Mouse (Mus musculus): ENCODE measurements around the gene Sh3bp2. TPM values are rescaled to one million over a fixed set of nuclear protein-coding genes. Genes with fewer than 3 reads are reported as not detected.
"Not testable (repeated sequence)": the region's sequence is repeated elsewhere in the genome, so short reads cannot be mapped to it uniquely, and the experiment has no call there.

The Sh3bp2 gene
- polyA plus RNA-seq, 1 experiment from 2014 or later, result 17.1 TPM

DNA sequence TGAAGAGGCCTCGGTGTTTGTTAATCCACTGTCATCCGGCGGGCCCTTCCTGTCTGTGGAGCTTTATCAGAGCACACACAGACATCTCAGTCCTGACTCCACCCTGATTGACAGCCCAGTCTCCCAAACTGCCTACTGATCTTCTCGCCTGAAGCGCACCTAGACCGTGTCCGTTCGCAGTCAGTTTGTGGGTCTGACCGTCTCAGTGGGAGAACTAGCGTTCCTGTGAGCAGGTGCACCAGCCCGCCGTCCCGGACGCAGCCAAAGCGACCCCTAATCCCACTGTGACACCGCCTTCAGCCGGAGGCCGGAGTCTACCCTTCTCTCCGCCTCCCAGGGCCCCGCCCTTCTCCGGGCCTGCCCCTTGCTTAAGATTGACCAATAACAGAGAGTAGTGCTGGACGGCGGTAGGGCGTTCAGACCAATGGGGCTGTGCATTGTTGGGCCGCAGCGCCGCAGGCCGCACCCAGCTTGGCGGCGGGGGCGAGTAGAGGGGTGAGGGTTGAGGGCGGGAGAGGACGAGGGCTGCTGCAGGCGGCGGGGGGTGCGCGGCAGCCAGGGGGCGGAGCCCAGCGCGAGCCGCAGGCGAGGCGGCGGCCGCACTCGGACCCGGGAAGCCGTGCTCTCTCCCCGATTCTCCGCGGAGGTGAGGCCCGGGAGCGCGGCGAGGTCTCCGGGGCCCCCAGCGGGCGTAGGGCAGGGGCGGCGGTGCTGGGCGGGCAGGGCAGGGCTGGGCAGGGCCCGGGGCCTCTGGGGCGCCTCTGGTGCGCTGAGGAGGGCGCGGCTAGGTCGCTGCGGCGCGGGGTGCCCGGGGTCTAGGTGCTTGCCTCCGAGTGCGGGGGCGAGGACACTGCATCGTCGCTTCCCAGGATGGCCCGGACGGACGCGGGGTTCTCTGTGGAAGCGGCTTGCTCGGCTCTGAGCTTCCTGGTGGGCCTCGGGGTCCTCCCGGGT, 47.9 kb downstream of the Sh3bp2 start, which contains the start of gene Add1:
Gene Add1 (plus strand): TSS at position 397 of the 954 bp plus-strand sequence.
- Histone ChIP-seq H3K27ac (ENCODE audit: low read depth, low read length) (peak within 1 kb of the TSS; percentile 93), H3K4me1 (ENCODE audit: control insufficient read depth, insufficient read depth, low read depth, low read length) (peaks cover 12% of the 10 kb centered on the region), H3K9me3 (ENCODE audit: control insufficient read depth, low read length) (no peaks in the 10 kb centered on the region), H3K27me3 (replicated peaks; ENCODE audit: control insufficient read depth, insufficient read depth, low read length) (no peaks in the 10 kb centered on the region), H3K36me3 (ENCODE audit: control insufficient read depth, insufficient read depth, low read length) (no peaks in the 10 kb centered on the region), H3K4me2 (ENCODE audit: low read length) (peak within 1 kb of the TSS; percentile 87), H3K9ac (ENCODE audit: low read depth, low read length) (peak within 1 kb of the TSS; percentile 100), H3K4me3 (ENCODE audit: low read length) (peak within 1 kb of the TSS; percentile 96)
- WGBS, result under 1% methylated on average over 64 of the region's 84 CpGs
- peak; percentile 100 for ATAC-seq

DNA sequence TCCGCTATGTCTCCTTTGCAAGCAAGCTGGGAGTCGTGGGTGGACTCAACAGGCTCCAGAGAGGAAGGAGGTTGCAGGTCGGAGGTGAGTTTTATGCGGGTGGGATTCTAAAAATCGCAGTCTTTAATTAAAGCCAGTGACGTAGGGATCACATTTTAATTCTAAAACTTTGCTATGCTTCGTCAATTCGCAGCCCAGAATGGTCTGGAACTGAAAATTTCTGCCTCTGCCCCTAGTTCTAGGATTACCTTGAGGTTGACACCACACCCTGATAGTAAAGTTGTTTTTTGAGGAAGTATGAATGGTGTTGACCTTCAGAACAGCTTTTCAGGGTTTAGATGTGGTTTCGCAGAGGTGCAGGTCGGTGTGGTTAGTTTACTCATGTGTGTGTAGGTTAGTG, 49.1 kb downstream of the Sh3bp2 start:
- 38% methylated on average over 10 of the region's 10 CpGs for WGBS
- H3K4me2 ChIP-seq (ENCODE audit: low read length), result peak overlapping the region; percentile 87
- H3K4me3 ChIP-seq (ENCODE audit: low read length), result peak overlapping the region; percentile 96
- H3K4me1 ChIP-seq (ENCODE audit: control insufficient read depth, insufficient read depth, low read depth, low read length), result peaks cover 12% of the 10 kb centered on the region
- no peaks in the 10 kb centered on the region for H3K36me3 ChIP-seq (ENCODE audit: control insufficient read depth, insufficient read depth, low read length)
- no peaks in the 10 kb centered on the region for H3K9me3 ChIP-seq (ENCODE audit: control insufficient read depth, low read length)
- no peak for ATAC-seq
- peak overlapping the region; percentile 100 for H3K9ac ChIP-seq (ENCODE audit: low read depth, low read length)
- peak overlapping the region; percentile 16; the same call in 1 of the 2 replicates for H3K27ac ChIP-seq (ENCODE audit: low read depth, low read length)
- no peaks in the 10 kb centered on the region for H3K27me3 ChIP-seq (replicated peaks; ENCODE audit: control insufficient read depth, insufficient read depth, low read length)

DNA sequence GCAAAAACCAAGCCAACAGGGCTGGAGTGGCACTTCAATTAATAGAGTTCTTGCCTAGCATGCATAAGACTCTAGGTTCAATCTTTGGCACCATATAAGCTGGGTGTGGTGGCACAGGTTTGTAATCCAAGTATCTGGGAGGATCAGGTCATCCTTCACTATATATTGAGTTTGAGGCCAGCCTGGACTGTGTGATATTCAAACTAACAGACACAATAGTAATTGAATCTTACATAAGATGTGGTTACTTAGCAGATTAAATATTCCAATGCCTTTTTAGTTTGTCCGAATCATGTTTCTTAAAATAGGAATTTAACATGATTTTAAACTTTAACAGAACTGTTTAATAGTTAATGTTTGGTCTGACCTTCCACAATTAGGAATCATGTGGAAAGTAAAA, 50.6 kb downstream of the Sh3bp2 start:
- Histone ChIP-seq H3K27me3 (replicated peaks; ENCODE audit: control insufficient read depth, insufficient read depth, low read length) (no peaks in the 10 kb centered on the region), H3K4me3 (ENCODE audit: low read length) (no peak overlapping the region), H3K4me1 (ENCODE audit: control insufficient read depth, insufficient read depth, low read depth, low read length) (peaks cover 12% of the 10 kb centered on the region), H3K9ac (ENCODE audit: low read depth, low read length) (no peak overlapping the region), H3K9me3 (ENCODE audit: control insufficient read depth, low read length) (no peaks in the 10 kb centered on the region), H3K36me3 (ENCODE audit: control insufficient read depth, insufficient read depth, low read length) (no peaks in the 10 kb centered on the region), H3K27ac (ENCODE audit: low read depth, low read length) (no peak overlapping the region), H3K4me2 (ENCODE audit: low read length) (no peak overlapping the region)
- ATAC-seq, result no peak
- 93% methylated on average over 1 of the region's 1 CpGs for WGBS

DNA sequence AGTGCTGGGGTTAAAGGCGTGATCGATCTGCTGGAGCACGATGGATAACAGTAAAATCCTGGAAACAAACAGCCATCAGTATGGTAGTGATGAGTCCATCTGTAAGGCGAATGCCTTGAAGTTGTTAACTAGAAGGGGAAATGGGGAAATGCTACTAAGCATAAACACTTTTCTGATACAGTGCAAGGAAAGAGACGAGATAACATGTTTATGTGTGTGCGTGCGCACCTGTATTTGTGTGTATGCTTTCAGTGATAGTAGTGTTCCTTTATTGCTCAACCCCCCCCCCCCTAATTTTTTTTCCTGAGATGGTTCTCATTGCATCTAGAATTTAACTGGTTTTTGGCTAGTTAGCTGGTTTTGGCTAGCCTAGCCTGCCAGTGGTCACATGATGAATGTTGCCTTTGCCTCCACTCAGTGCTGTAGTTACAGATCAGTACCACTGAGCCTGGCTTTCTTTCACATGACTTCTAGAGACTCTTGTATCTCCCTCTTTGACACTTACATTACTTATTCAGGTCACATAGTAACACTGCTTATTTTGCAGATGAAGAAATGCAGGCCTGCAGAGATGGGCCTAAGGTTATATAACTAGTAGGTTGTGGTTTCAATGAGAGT, 52.5 kb downstream of the Sh3bp2 start:
- no peak for ATAC-seq
- H3K27ac ChIP-seq (ENCODE audit: low read depth, low read length), result no peak overlapping the region
- no peak overlapping the region for H3K4me3 ChIP-seq (ENCODE audit: low read length)
- H3K36me3 ChIP-seq (ENCODE audit: control insufficient read depth, insufficient read depth, low read length), result no peaks in the 10 kb centered on the region
- H3K9ac ChIP-seq (ENCODE audit: low read depth, low read length), result no peak overlapping the region
- WGBS, result 97% methylated on average over 7 of the region's 7 CpGs
- H3K9me3 ChIP-seq (ENCODE audit: control insufficient read depth, low read length), result no peaks in the 10 kb centered on the region
- no peak overlapping the region for H3K4me2 ChIP-seq (ENCODE audit: low read length)
- no peaks in the 10 kb centered on the region for H3K27me3 ChIP-seq (replicated peaks; ENCODE audit: control insufficient read depth, insufficient read depth, low read length)
- peaks cover 17% of the 10 kb centered on the region for H3K4me1 ChIP-seq (ENCODE audit: control insufficient read depth, insufficient read depth, low read depth, low read length)

DNA sequence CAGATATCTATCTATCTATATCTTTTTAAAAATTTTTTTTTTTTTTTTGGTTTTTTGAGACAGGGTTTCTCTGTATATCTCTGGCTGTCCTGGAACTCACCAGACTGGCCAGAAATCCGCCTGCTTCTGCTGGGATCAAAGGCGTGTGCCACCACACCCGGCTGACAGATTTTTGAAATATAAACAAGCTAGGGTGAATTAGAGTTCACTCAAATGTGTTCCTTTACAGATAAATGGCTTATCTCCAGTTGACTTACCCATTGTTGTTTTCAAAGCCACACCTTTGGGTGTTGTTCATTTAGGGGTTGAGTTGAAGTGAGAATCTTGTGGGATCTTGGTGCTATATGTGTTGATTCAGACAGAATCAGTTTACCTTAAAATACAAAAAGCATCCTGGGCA, 53.7 kb downstream of the Sh3bp2 start:
- no peak for ATAC-seq
- H3K27ac ChIP-seq (ENCODE audit: low read depth, low read length), result no peak overlapping the region
- H3K4me3 ChIP-seq (ENCODE audit: low read length), result no peak overlapping the region
- 91% methylated on average over 3 of the region's 3 CpGs for whole genome bisulfite sequencing
- no peak overlapping the region for H3K4me2 ChIP-seq (ENCODE audit: low read length)
- no peaks in the 10 kb centered on the region for H3K9me3 ChIP-seq (ENCODE audit: control insufficient read depth, low read length)
- no peak overlapping the region for H3K9ac ChIP-seq (ENCODE audit: low read depth, low read length)
- 0 out of 2 replicates have a peak, but pooled peaks cover 3% of the 10 kb centered on the region for H3K36me3 ChIP-seq (ENCODE audit: control insufficient read depth, insufficient read depth, low read length)
- peaks cover 17% of the 10 kb centered on the region for H3K4me1 ChIP-seq (ENCODE audit: control insufficient read depth, insufficient read depth, low read depth, low read length)
- no peaks in the 10 kb centered on the region for H3K27me3 ChIP-seq (replicated peaks; ENCODE audit: control insufficient read depth, insufficient read depth, low read length)

DNA sequence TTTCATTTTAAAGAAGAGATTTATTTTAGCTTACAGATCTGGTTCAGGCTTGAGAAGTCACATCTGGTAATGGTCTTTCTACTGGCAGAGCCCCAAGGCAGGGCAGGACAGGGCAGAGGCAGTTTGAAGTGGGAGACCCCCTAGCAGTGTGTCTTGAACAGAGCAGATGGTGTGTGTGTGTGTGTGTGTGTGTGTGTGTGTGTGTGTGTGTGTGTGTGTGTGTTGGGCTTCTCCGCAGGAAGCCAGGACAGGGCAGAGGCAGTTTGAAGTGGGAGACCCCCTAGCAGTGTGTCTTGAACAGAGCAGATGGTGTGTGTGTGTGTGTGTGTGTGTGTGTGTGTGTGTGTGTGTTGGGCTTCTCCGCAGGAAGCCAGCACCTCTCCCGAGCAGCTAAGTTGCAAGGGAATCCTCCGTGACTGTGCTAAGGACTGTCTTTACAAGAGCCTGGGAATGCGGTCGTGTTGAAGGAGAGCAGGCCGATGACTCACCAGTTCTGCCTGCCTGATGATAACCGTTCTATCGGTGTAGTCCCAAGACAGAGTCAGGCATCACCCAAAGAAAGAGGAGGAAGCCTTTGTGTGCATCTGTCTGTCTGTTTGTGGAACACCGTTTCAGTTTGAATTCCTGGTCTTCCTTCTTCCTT, 56.2 kb downstream of the Sh3bp2 start:
- H3K4me3 ChIP-seq (ENCODE audit: low read length); H3K4me1 ChIP-seq (ENCODE audit: control insufficient read depth, insufficient read depth, low read depth, low read length); H3K9ac ChIP-seq (ENCODE audit: low read depth, low read length); H3K27me3 ChIP-seq (replicated peaks; ENCODE audit: control insufficient read depth, insufficient read depth, low read length); H3K36me3 ChIP-seq (ENCODE audit: control insufficient read depth, insufficient read depth, low read length); H3K4me2 ChIP-seq (ENCODE audit: low read length); H3K9me3 ChIP-seq (ENCODE audit: control insufficient read depth, low read length): not testable (repeated sequence)
- peak; percentile 73 for ATAC-seq
- 42% methylated on average over 10 of the region's 10 CpGs for WGBS
- peak overlapping the region; percentile 54 for H3K27ac ChIP-seq (ENCODE audit: low read depth, low read length)

DNA sequence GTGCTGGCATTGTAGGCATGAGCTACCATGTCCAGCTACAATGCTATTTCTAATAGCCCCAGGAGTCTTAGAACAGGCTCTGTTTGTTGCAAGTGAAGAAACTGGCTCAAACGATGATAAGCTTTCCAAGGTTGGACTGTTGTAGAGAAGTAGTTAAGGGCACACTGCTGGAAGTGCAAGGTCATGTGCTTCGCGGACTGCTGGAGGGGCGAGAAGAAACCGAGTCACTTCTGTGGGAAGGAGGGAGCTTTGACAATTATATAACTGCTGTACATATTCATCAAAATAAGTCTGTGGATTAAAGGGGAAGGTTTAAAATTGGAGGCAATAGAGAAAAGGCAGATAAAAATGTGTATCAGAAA, 56.7 kb downstream of the Sh3bp2 start:
- H3K36me3 ChIP-seq (ENCODE audit: control insufficient read depth, insufficient read depth, low read length), result 0 out of 2 replicates have a peak, but pooled peaks cover 3% of the 10 kb centered on the region
- peaks cover 5% of the 10 kb centered on the region; the same call in 1 of the 2 replicates for H3K4me1 ChIP-seq (ENCODE audit: control insufficient read depth, insufficient read depth, low read depth, low read length)
- H3K27ac ChIP-seq (ENCODE audit: low read depth, low read length), result peak overlapping the region; percentile 54
- H3K9me3 ChIP-seq (ENCODE audit: control insufficient read depth, low read length), result no peaks in the 10 kb centered on the region
- no peak overlapping the region for H3K9ac ChIP-seq (ENCODE audit: low read depth, low read length)
- H3K4me2 ChIP-seq (ENCODE audit: low read length), result no peak overlapping the region
- no peaks in the 10 kb centered on the region for H3K27me3 ChIP-seq (replicated peaks; ENCODE audit: control insufficient read depth, insufficient read depth, low read length)
- 81% methylated on average over 5 of the region's 5 CpGs for WGBS
- H3K4me3 ChIP-seq (ENCODE audit: low read length), result no peak overlapping the region
- ATAC-seq, result no peak

DNA sequence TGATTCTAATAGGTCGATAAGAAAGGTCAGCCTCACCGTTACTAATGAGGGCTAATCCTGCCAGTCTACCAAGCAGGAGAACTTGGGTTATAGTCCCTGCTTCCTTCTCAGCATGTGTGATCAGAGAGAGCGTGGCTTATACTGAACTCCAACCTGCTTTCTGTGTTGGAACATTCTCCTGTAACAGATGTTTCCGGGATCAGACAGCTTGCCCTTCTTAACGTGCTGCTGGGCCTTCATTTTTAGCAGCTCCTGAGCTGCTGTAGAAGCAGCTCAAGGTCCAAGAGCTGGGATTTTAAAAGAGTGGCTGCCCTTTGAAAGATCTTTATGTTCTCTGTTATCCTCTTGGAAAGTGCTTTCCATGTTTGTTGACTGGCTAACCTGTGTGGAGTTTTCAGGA, 59.6 kb downstream of the Sh3bp2 start:
- no peak for ATAC-seq
- 0 out of 2 replicates have a peak, but pooled peaks cover 3% of the 10 kb centered on the region for H3K36me3 ChIP-seq (ENCODE audit: control insufficient read depth, insufficient read depth, low read length)
- H3K27ac ChIP-seq (ENCODE audit: low read depth, low read length), result no peak overlapping the region
- 77% methylated on average over 5 of the region's 5 CpGs for WGBS
- no peak overlapping the region for H3K4me3 ChIP-seq (ENCODE audit: low read length)
- no peaks in the 10 kb centered on the region for H3K27me3 ChIP-seq (replicated peaks; ENCODE audit: control insufficient read depth, insufficient read depth, low read length)
- H3K9ac ChIP-seq (ENCODE audit: low read depth, low read length), result no peak overlapping the region
- H3K4me2 ChIP-seq (ENCODE audit: low read length), result no peak overlapping the region
- no peaks in the 10 kb centered on the region for H3K9me3 ChIP-seq (ENCODE audit: control insufficient read depth, low read length)
- peaks cover 7% of the 10 kb centered on the region; the same call in 1 of the 2 replicates for H3K4me1 ChIP-seq (ENCODE audit: control insufficient read depth, insufficient read depth, low read depth, low read length)

DNA sequence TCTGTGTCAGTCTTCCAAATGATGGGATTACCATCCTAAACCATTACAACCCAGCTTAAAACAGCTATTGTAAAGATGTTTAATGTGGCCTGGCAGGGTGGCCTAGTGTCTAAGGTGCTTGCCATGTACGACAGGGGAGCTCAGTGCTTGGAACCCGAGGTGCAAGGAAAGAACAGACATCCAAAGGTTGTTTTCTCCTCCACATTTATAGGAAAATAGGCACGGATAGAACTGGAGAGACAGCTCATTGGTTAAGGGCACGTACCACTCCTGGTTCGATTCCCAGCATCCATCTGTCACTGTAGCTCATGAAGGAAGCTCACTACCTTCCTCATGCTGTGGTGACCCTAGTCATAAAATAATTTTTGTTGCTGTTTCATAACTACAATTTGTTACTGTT, 62.2 kb downstream of the Sh3bp2 start:
- H3K27me3 ChIP-seq (replicated peaks; ENCODE audit: control insufficient read depth, insufficient read depth, low read length), result no peaks in the 10 kb centered on the region
- no peak overlapping the region for H3K27ac ChIP-seq (ENCODE audit: low read depth, low read length)
- 0 out of 2 replicates have a peak, but pooled peaks cover 3% of the 10 kb centered on the region for H3K36me3 ChIP-seq (ENCODE audit: control insufficient read depth, insufficient read depth, low read length)
- H3K9ac ChIP-seq (ENCODE audit: low read depth, low read length), result no peak overlapping the region
- no peak overlapping the region for H3K4me3 ChIP-seq (ENCODE audit: low read length)
- 89% methylated on average over 5 of the region's 5 CpGs for WGBS
- peaks cover 5% of the 10 kb centered on the region for H3K4me1 ChIP-seq (ENCODE audit: control insufficient read depth, insufficient read depth, low read depth, low read length)
- no peak for ATAC-seq
- no peaks in the 10 kb centered on the region for H3K9me3 ChIP-seq (ENCODE audit: control insufficient read depth, low read length)
- no peak overlapping the region for H3K4me2 ChIP-seq (ENCODE audit: low read length)
